Mouse (Mus musculus): Measurements from ENCODE around the gene Bod1. TPM values are rescaled to one million over a fixed set of nuclear protein-coding genes. Genes with fewer than 3 reads are reported as not detected.

Gene Bod1
- polyA plus RNA-seq, 1 experiment: 0.10 TPM

DNA sequence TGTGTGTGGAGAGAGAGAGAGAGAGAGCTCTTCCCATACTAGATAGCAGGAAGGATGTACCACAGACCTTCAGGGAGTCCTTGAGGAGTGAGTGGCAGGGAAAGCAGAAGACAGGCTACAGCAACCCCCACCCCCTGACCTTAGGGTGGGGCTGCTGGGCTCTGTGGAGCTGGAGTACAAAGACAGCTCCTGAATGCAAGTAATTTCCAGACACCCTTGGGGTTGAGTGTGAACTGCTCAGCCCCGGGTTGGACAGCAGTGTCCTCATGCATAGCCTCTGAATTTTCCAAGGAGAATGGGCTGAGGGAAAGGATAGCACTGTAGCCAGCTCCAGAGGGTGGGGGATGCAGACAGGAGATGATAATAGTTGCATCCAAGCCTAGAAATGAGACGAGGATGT is 50.9 kb downstream of the Bod1 start:
- Histone ChIP-seq H3K36me3 (ENCODE audit: control insufficient read depth) (no peaks in the 10 kb centered on the region), H3K27me3 (ENCODE audit: control insufficient read depth) (no peaks in the 10 kb centered on the region), H3K9me3 (ENCODE audit: control insufficient read depth, low read length) (no peaks in the 10 kb centered on the region), H3K4me1 (ENCODE audit: control insufficient read depth) (no peaks in the 10 kb centered on the region), H3K4me3 (replicated peaks) (no peak overlapping the region)
- TF ChIP-seq GATA1 (IDR thresholded peaks at IDR 0.05; ENCODE audit: low read length) (no peak), TAL1 (IDR thresholded peaks at IDR 0.05; ENCODE audit: low read length) (no peak)

DNA sequence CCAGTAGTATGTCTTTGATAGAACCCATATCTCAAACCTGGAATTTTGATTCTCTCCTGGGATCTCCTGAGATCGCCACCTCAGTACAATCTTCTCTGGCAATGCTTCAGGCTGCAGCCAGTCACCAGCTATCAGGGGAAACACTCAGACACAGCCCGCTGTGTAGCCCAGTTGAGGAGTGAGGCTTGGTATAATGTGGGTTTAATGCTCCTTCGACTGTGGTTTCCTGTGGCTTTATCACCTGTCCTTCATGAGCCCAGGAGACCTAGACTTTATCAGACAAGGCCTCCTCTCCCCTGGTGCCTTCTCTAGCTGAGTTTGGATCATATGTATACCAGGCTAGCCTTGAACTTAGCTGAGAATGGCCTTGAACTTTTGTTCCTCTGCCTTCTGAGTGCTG is 53.9 kb downstream of the Bod1 start:
- H3K36me3 ChIP-seq (ENCODE audit: control insufficient read depth): no peaks in the 10 kb centered on the region
- no peaks in the 10 kb centered on the region for H3K4me1 ChIP-seq (ENCODE audit: control insufficient read depth)
- no peaks in the 10 kb centered on the region for H3K27me3 ChIP-seq (ENCODE audit: control insufficient read depth)
- no peak for TF ChIP-seq TAL1 (IDR thresholded peaks at IDR 0.05; ENCODE audit: low read length)
- TF ChIP-seq GATA1 (IDR thresholded peaks at IDR 0.05; ENCODE audit: low read length): no peak
- H3K9me3 ChIP-seq (ENCODE audit: control insufficient read depth, low read length): no peaks in the 10 kb centered on the region
- H3K4me3 ChIP-seq (replicated peaks): no peak overlapping the region

DNA sequence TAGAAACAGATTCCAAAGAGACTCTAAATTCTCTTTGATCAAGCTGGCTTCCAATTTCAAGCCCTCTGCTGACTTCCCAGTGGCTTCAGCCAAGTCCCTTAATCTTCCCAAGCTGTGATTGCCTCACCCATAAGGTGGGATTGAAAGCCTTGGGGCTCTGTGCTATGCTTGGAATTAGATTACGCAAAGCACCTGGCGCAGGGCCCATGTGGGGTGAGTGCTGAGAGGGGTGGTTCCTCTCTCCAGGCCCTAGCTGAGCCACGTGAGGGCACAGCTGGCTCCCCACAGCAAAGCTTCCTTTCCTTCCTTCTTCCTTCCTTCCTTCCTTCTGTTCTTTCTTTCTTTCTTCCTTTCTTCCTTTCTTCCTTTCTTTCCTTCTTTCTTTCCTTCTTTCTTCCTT is 54.4 kb downstream of the Bod1 start:
- no peak for TF ChIP-seq GATA1 (IDR thresholded peaks at IDR 0.05; ENCODE audit: low read length)
- no peak for TF ChIP-seq TAL1 (IDR thresholded peaks at IDR 0.05; ENCODE audit: low read length)
- Histone ChIP-seq H3K4me1 (ENCODE audit: control insufficient read depth) (no peaks in the 10 kb centered on the region), H3K4me3 (replicated peaks) (no peak overlapping the region), H3K36me3 (ENCODE audit: control insufficient read depth) (no peaks in the 10 kb centered on the region), H3K27me3 (ENCODE audit: control insufficient read depth) (no peaks in the 10 kb centered on the region), H3K9me3 (ENCODE audit: control insufficient read depth, low read length) (no peaks in the 10 kb centered on the region)

DNA sequence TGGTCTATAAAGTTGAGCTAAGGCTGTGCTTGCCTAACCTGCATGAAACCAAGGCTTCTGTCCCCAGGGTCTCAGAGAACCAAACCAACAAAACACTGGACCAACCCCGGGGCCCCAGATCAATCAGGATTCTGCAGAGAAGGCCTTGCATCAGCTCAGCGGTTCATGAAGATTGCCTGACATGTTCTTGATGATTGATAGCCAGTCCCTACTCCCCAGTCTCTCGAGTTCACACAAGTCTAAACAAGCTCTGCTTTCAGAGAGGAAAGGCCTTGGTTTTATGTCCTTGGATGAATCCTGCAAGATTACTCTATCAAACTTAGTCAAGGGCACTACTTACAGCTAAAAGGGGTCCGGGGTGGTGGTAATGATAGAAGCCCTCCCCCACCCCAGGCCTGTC is 55.0 kb downstream of the Bod1 start:
- H3K27me3 ChIP-seq (ENCODE audit: control insufficient read depth): no peaks in the 10 kb centered on the region
- TF ChIP-seq GATA1 (IDR thresholded peaks at IDR 0.05; ENCODE audit: low read length) (no peak), TAL1 (IDR thresholded peaks at IDR 0.05; ENCODE audit: low read length) (no peak)
- H3K4me3 ChIP-seq (replicated peaks): no peak overlapping the region
- no peaks in the 10 kb centered on the region for H3K4me1 ChIP-seq (ENCODE audit: control insufficient read depth)
- no peaks in the 10 kb centered on the region for H3K36me3 ChIP-seq (ENCODE audit: control insufficient read depth)
- H3K9me3 ChIP-seq (ENCODE audit: control insufficient read depth, low read length): no peaks in the 10 kb centered on the region

Other genes with a start within 250 kb of the Bod1 start
- 3.1 and 5.1 TPM in 2 replicates for gene Cpeb4, start 200.3 kb upstream of the Bod1 start, polyA plus RNA-seq (2012)